Mouse (Mus musculus) brain, embryonic 14.5 days (tissue): ENCODE data around the gene Pla2g3. TPM values are rescaled to one million over a fixed set of nuclear protein-coding genes. Genes with fewer than 3 reads are reported as not detected.
A peak's percentile ranks its signal among the peaks of the same experiment; 100 is the strongest.

ENCODE experiments used
- DNase-seq: peaks from one replicate; pipeline ENCODE4 v3.0.0-alpha.2; 2011; ENCODE audit warnings: low read depth
- CTCF ChIP-seq: fragments of 200-500 bp; IDR thresholded peaks from 2 replicates; pipeline ENCODE4 v1.5.1; 2012; ENCODE audit warnings: inconsistent platforms, mild to moderate bottlenecking, moderate library complexity, borderline replicate concordance; ENCODE audit not compliant: insufficient read depth, insufficient read length; ENCODE audit errors: extremely low read depth
- POLR2A ChIP-seq: fragments of 200-500 bp; IDR thresholded peaks from 2 replicates; pipeline ENCODE4 v1.6.1; 2012; ENCODE audit warnings: mild to moderate bottlenecking, inconsistent platforms, borderline replicate concordance; ENCODE audit not compliant: poor library complexity, insufficient read depth, insufficient read length, severe bottlenecking; ENCODE audit errors: extremely low read depth
- polyA plus RNA-seq: library from polyadenylated mRNA; depleted of rRNA; stranded (reverse); fragments of >200 nt; gene quantifications from 2 replicates; pipeline ENCODE4 v1.2.3, GENCODE M21; 2012

Gene Pla2g3
- polyA plus RNA-seq, 1 experiment, result 1.3 TPM

DNA sequence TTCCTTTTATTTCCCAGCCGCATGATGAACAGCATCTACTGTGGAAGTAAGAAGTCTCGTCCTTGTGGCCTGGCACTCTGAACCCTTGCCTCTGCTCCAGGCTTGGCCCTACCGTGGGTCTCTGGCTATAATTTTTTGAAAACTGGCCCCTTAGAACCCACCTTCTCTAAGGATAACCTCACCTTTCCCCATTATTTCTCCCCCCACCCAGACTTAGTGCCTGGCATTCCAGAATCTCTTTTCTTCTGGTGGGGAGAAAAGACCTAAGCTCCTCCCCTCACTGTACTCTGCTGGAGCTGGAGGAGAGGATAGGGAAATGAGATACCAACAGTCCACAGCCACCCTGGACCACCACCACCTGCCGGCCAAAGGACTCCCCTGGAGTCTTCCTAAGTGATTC is 27.1 kb downstream of the Pla2g3 start:
- DNase-seq, result no peak

DNA sequence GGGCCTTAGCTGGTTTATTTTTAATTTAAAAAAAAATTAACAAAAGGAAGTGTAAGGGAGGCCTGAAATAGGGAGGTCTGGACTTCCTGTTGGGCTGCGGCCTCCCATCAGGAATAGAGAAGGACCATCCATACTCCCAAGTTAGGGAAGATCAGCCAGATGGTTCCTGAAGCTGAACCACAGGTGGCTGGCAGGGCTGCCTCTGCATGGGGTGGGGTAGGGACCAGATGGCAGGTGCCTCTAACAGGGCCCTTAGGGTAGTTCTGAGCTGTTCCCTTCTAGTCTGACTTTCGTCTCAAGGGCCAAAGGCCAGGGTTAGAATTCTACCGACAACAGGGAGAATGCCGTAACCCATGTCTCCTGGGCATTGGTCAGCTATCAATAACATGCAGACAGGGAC is 27.6 kb downstream of the Pla2g3 start:
- no peak for DNase-seq
- TF ChIP-seq CTCF (no peak), POLR2A (no peak)

More for the DNA sequence above, 27.1 kb downstream of the Pla2g3 start:
- TF ChIP-seq POLR2A (no peak), CTCF (no peak)

DNA sequence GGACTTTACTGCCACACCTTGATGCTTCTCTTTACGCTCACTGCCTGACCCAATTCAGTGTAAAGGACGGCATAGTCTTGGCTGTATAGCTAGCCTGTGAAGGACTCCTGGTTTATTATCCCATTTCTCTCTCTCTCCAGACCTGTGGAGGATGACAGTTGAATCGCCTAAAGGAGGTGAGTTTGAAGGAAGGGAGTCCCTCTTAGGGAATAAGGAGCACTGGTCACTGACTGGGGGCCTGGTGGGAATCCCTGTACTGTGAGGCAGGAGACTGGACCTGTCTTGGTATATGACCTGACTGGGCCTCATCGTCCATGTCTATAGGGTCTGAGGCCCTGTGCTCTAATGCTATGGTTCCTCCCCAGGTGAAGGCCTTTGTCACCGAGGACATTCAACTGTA is 28.0 kb downstream of the Pla2g3 start:
- TF ChIP-seq POLR2A (no peak), CTCF (no peak)
- no peak for DNase-seq

DNA sequence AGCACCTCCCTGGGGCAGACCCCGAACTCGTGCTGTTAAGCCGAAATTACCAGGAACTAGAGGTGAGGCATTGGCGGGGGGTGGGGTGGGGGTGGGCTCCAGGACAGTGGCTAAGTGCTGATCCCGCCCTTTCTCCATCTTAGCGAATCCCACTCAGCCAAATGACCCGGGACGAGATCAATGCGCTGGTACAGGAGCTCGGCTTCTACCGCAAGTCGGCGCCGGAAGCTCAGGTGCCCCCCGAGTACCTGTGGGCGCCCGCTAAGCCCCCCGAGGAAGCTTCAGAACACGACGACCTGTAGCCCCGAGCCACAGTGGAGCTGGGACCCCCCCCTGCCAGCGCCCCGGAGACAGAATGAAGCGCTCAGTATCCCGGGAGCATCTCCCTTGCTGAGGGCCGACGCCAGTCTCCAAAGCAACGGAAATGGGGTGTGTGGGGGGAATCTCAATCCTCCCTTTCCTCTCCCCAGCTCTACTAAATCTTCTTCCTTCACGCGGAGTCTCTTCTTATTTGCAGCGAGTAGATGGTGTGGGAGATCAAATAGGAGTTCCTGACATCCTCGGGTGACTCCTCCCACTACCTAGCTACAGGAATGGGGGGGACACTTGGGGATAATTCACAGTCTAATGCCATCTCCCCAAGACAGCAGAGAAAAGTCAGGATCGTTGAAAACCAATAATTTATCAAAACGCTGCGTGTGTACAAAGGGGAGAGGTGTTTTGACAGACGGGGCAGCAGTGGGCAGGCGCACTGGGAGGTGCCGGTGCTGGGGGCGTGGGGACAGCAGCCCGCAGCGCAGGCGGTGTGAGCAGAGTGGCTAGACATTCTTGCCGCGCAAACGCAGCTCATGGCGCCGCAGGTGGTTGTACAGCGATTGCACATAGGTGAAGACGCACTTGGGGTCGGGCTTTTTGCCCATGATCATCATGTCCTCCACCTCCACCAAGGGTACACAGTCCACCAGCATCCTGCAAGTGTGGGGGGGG is 29.1 kb downstream of the Pla2g3 start:
- no peak for TF ChIP-seq CTCF
- TF ChIP-seq POLR2A, result no peak
- peak; percentile 56 for DNase-seq

DNA sequence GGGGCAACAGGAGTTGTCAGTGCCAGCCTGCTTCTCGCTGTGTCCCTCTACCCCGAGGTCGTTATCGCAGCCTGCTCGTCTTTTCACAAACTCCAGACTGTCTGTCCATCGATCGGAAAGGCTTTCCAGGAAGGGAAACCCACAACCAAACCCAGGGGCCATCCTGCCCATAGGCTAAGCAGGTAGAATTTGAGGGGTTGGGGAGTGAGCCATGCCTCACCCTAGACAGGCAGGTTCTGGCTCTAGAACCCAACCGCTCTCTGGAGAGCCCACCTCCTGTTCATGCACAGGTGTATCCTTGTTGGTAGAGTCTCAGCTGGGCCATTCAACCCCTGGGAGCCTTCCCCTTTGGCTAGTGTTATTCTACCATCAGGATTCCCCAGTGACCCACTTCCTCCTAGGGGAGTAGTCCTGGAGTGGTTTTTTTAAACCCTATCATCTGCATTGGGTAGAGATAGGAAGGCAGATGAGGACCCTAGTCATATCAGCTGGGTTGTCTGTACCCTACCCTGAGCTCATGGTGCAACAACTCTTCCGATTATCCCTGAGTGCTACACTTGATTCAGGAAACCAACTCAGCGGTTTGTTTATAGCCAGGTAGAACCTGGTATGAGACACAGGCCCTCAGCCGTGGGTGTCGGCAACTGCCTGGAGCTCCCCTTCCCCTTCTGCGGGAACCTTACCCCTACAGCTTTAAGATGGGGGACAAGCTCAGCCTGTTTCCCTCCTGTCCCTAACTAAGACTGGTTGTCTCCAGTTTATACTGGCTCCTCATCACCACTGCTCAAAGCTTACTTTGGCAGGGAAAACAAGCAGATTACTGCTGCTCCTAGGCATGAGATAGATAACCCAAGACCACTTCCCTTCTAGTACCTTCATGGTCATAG is 30.0 kb downstream of the Pla2g3 start:
- TF ChIP-seq POLR2A (no peak), CTCF (no peak)
- DNase-seq, result no peak

DNA sequence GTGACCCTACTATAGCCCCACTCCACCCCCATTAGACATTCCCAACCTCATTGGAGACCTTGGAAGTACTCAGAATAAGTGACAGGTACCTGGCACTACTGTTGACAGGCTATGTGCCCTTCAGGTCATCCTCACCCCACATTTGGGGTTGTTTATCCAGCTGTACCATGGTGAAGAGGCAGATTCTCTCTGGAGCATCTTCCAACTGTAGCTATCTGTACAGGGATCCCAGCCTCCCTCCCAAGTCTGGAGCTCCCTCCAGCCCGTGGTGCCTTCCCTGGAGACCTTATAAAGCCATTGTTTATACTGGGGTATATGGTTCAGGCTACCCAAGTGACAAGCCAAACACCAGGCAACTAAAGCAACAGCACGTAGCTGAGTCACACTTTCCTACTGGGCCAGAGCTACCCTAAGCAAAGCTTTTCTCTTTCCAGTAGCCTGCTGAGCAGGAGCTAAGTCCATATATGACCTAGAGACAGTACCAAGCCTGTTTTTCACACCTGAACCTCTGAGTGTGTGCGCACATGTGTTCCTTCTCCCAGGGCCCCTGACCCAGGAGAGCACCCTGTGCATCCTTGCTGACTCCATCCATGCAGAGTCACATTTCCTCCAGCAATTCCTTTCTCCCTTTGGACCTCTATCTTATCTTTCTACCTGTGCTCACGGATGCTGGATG is 31.1 kb downstream of the Pla2g3 start:
- no peak for TF ChIP-seq CTCF
- no peak for TF ChIP-seq POLR2A
- DNase-seq, result no peak

DNA sequence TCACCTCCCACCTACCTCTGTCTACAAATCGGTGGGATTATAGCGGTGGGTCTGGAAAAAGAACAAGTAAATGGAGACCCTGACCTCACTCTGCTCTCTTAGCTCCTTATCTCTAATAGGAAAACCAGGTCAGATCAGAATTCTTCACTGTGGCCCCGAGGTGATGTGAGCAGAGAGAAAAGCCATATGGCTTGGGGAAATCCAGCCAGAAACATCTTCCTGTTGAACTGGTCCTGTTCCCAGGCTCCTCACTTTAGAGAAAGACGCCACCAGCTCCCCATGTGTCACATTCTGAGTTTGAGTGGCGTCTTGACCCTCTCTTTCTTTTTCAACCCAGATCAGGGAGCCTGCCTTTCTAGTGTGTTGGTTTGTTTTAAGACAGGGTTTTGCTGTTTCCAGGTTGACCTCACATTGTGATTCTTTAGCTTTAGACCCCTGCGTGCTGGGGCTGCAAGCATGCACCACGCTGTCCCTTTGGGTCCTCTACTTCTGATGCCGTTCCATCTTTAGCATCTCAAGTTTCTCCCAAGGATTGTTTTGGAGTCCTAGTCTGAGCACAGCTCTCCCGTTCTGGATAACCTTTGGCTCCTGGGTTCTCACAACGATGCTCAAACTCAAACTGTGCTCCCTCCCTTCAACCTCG is 31.8 kb downstream of the Pla2g3 start:
- TF ChIP-seq CTCF (no peak), POLR2A (no peak)

DNA sequence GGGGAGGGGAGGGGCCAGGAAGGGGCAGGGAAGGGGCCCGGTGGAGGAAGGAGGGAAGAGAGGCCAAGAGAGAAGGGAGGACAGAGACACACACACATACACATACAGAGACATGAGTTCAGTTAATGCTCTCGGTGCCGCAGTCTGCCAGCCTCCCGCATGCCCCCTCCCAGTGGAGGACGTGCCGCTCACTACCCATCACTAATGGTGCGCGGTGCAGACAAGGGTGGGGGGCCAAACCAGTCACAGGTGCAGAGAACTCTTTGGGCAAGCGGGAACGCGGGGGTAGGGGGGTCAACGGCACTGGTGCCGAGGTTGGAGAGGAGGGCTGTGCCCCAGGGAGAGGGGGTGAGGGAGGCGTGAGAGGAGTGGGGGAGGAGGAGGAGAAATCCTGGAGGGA is 32.8 kb downstream of the Pla2g3 start:
- no peak for DNase-seq
- TF ChIP-seq POLR2A (no peak), CTCF (no peak)

More for the DNA sequence above, 31.8 kb downstream of the Pla2g3 start:
- no peak for DNase-seq

DNA sequence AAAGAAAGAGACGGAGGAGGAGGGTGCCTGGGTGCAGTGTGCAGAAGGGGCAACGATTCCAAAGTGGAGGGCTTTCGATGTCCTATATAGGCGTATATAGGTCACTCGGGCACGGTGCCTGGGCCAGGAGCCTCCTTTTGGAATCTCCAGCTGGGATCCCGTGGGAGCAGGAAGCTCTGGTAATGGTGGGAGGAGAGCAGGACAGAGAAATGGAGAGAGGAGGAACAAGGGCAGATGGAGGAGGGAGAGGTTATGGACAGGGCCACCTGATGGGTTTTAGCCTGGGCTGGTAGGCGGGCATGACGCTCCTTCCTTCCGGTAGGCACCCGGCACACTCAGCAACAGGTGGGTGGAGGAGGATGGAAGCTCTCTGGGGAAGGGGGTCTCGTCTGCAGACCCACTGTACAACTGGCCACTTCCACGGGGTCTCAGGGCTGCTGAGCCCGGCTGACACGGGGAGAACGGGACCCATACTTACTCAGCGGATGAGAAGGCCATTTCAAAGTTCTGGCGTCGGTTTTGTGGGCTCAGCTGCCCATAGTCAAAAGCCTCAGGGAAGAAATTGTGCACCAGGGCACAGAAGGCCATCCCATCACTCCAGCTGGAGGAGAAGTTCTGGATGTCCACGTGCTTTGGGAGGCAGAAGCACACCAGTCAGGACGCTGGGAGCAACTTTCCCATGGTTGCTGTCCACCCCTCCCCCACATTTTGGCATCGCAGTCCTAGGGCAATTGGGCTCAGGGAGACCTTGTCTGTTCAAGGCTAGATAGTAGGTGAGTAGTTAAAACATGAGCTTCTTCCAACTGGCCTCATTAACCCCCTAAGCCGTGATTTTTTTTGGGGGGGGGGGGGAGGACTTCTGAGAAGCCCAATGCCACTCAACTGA is 33.5 kb downstream of the Pla2g3 start:
- TF ChIP-seq POLR2A (no peak), CTCF (no peak)
- no peak for DNase-seq

DNA sequence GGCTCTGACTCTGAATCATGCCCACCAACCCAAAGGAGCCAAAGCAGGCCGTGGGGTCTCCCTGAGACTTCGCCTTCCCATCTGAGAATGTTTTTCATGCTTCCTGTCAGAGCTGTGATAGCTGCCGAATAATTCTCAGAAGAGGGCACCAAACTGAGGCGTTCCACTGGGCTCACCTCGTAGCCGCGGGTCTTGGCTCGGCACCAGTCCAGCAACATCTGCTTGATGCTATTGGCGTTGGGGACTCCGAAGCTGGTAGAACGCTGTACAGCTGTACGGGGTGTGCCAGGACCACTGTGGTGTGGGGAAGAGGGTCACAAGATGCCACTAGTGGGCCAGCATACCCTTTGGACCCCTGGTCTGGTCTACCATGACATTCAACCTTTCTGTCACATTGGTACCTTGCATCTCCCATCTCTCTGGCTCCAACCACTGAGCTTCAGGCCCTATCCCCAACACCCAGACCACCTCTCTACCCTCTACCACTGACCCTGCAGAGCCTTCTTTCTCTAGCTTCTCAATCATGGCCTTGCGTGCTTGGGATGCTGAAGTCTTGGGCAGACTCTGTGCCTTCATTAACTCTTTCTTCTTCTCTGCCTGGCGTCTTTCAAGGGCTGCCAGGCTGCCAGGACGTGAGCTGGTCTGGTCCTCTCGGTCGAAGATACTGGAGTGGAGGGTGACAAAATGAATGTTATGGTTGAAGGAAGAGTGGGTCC is 34.4 kb downstream of the Pla2g3 start:
- TF ChIP-seq CTCF (no peak), POLR2A (no peak)
- no peak for DNase-seq

DNA sequence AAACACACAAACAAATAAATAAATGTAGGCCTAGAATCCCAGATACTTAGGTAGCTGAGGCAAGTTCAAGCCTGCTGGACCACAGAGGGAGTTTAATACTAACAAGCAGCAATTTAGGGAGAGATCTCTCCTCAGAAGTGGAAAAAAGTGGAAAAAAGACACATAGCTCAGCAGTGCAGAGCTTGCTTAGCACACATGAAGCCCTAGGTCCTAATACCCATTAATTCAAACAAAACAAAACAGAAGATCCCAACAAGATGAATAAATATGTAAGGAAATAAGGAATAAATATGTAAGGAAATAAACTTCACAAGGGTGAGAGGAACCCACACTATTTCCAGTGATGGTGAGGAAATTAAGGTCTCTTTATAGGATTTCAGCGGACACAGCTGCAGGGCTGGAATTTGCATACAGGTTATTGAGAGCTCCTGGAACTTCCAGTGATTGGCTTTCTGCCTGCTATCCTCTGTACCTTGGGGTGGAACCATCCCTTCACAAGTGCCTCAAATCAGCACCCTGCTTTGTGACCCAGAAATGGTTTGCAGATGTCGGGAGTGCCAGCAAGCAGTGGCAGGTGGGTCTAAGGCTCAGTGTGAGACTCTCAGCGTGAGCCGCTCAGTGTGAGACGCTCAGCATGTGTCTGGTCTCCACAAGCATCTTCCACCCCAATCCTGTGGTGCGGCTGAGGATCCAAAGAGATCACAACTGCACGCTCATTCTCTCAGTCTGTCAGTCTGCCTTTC is 35.9 kb downstream of the Pla2g3 start:
- TF ChIP-seq POLR2A (no peak), CTCF (no peak)
- DNase-seq, result no peak

DNA sequence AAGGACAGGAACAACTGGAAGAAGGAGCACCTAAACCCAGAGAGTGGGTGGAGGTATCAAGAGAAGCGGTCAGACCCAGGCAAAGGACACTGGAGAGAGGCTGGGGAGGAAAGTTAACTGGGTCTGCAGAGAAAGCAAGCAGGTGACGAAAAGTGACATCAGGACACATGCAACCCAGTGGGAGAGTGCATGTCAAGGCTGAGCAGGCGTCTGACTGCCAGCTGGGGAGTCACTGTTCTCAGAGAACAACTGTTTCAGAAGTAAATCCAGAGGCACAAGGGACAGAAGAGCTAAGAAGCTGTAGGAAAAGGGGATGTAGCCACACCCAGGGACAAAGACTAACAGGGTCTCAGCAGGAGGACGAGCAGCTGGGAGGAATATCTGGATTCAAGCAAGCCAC is 37.5 kb downstream of the Pla2g3 start:
- TF ChIP-seq POLR2A (no peak), CTCF (no peak)

More for the DNA sequence above, 37.5 kb downstream of the Pla2g3 start:
- no peak for DNase-seq
